Mouse (Mus musculus) lung, embryonic 15.5 days (tissue): ENCODE results near the gene Ncan. TPM values are rescaled to one million over a fixed set of nuclear protein-coding genes. Genes with fewer than 3 reads are reported as not detected.

Experiments used
- ATAC-seq: fragments of 200-750 bp; cut with Nextera tagmentation; 2 replicates; pipeline ENCODE4 v1.8.0; 2017; ENCODE audit warnings: moderate number of reproducible peaks, borderline replicate concordance; ENCODE audit not compliant: low FRiP score, low TSS enrichment; ENCODE audit errors: extremely low read depth
- H3K27ac ChIP-seq: fragments of 300-500 bp; sonication (generic); 2 replicates; pipeline ENCODE4 v1.5.1; 2015; ENCODE audit warnings: moderate library complexity, mild to moderate bottlenecking, inconsistent platforms
- H3K27me3 ChIP-seq: fragments of 300-500 bp; sonication (generic); 2 replicates; pipeline ENCODE4 v1.6.1; 2015; ENCODE audit warnings: inconsistent platforms
- H3K36me3 ChIP-seq: fragments of 300-500 bp; sonication (generic); 2 replicates; pipeline ENCODE4 v1.6.1; 2015; ENCODE audit warnings: inconsistent platforms
- H3K4me1 ChIP-seq: fragments of 300-500 bp; sonication (generic); 2 replicates; pipeline ENCODE4 v1.6.1; 2015; ENCODE audit warnings: inconsistent platforms
- H3K4me2 ChIP-seq: fragments of 300-500 bp; sonication (generic); 2 replicates; pipeline ENCODE4 v1.6.1; 2015; ENCODE audit warnings: inconsistent platforms, mild to moderate bottlenecking, moderate library complexity
- H3K4me3 ChIP-seq: fragments of 300-500 bp; sonication (generic); 2 replicates; pipeline ENCODE4 v1.5.1; 2015; ENCODE audit warnings: mild to moderate bottlenecking, inconsistent platforms
- H3K9ac ChIP-seq: fragments of 300-500 bp; sonication (generic); 2 replicates; pipeline ENCODE4 v1.6.1; 2015; ENCODE audit warnings: inconsistent platforms
- H3K9me3 ChIP-seq: fragments of 300-500 bp; sonication (generic); 2 replicates; pipeline ENCODE4 v1.6.1; 2016; ENCODE audit warnings: inconsistent platforms
- WGBS: fragments of 180-500 bp; shearing (Covaris S2); methylation state at CpG from one replicate; pipeline ENCODE4 v1.1.7; 2015; 5-methylcytosine and 5-hydroxymethylcytosine counted together
- polyA plus RNA-seq: library from polyadenylated mRNA; unstranded; fragments of >200 nt; fragmentation: Nextera tagmentation; extraction: Ambion mirVana; gene quantifications from 2 replicates; pipeline ENCODE4 v1.2.1, GENCODE M21; 2015

The Ncan gene
- polyA plus RNA-seq, 1 experiment from 2014 or later: 0.22 TPM

DNA sequence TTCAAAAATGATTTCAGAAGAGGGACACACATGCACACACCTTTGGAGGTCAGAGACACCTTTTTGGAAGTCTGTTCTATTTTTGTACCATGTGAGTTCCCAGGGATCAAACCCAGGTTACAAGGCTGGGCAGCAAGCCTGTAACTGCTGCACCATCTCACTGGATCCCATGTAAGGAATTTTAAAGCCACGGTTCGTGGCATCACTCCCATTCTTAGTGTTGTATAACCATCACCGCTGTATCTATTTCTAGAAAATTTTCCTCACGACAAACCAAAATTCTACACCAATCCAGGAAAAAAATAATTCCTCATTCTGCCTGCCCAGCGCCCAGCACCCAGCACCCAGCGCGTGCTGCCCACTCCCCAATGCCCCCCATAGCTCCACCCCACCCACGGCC, 21.4 kb downstream of the Ncan start:
- H3K4me2 ChIP-seq: no peak overlapping the region
- no peak overlapping the region for H3K4me3 ChIP-seq
- ATAC-seq: no peak
- H3K9me3 ChIP-seq: no peaks in the 10 kb centered on the region
- H3K27me3 ChIP-seq: 0 out of 2 replicates have a peak, but pooled peaks cover 3% of the 10 kb centered on the region
- no peaks in the 10 kb centered on the region for H3K36me3 ChIP-seq
- 63% methylated on average over 8 of the region's 8 CpGs for WGBS
- no peak overlapping the region for H3K27ac ChIP-seq
- no peaks in the 10 kb centered on the region for H3K4me1 ChIP-seq
- no peak overlapping the region for H3K9ac ChIP-seq

DNA sequence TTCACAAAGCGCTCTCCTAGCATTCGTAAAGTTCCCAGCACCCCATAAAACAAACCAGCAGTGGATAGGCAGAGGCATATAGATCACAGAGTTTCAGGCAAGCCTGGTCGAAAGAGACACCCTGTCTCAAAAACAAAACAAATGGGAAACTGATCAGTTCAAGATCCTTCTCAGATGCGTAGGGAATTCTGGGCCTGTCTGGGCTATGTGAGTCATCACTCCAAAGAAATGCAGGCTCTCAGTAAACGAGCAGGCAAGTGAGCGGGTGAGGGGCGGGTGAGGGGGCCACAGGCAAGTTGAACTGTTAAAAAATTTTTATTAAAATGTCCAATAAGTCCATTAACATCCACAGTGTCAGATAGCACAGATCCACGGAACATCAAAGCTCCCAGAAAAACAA, 27.9 kb downstream of the Ncan start:
- H3K27me3 ChIP-seq: peaks cover 42% of the 10 kb centered on the region
- H3K4me3 ChIP-seq: no peak overlapping the region
- no peak overlapping the region for H3K4me2 ChIP-seq
- 0 out of 2 replicates have a peak, but pooled peaks cover 3% of the 10 kb centered on the region for H3K4me1 ChIP-seq
- H3K9me3 ChIP-seq: no peaks in the 10 kb centered on the region
- H3K27ac ChIP-seq: no peak overlapping the region
- ATAC-seq: no peak
- no peak overlapping the region for H3K9ac ChIP-seq
- no peaks in the 10 kb centered on the region for H3K36me3 ChIP-seq
- WGBS: 46% methylated on average over 8 of the region's 8 CpGs

DNA sequence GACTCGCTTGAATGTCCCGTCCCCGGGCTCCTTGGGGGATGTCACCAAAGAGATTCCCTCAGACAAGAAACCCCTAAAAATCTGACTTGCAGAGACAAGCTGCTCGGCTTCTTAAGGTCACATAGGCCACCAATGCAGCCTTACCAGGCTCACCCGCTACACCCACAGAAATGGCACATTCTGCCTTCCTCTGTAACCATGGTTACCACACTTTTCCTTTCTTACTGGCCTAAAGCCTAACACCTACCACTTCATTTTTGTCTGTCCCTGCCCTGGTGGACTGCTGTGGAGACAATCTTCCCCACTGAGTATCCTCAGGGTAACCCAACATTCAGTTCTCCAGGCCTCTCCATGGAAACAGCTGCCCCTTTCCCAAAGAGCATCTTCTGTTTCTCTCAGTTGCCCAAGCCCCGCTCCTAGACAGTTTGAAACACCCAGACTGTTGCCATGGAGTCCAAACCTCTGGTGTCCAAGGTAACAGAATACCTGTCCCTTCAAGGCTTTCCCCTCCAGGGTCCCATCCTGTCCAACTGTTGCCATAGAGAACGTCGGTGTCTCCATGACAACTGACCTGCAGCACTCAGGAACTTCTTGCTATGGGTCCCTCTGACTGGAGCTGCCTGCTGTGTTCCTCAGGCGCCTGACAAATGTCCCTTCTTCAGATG, 31.2 kb downstream of the Ncan start:
- Histone ChIP-seq H3K9me3 (no peaks in the 10 kb centered on the region), H3K36me3 (no peaks in the 10 kb centered on the region), H3K9ac (no peak overlapping the region), H3K4me2 (no peak overlapping the region), H3K27ac (no peak overlapping the region), H3K4me1 (peaks cover 7% of the 10 kb centered on the region), H3K27me3 (peaks cover 74% of the 10 kb centered on the region), H3K4me3 (no peak overlapping the region)
- whole genome bisulfite sequencing: 52% methylated on average over 9 of the region's 9 CpGs
- no peak for ATAC-seq

DNA sequence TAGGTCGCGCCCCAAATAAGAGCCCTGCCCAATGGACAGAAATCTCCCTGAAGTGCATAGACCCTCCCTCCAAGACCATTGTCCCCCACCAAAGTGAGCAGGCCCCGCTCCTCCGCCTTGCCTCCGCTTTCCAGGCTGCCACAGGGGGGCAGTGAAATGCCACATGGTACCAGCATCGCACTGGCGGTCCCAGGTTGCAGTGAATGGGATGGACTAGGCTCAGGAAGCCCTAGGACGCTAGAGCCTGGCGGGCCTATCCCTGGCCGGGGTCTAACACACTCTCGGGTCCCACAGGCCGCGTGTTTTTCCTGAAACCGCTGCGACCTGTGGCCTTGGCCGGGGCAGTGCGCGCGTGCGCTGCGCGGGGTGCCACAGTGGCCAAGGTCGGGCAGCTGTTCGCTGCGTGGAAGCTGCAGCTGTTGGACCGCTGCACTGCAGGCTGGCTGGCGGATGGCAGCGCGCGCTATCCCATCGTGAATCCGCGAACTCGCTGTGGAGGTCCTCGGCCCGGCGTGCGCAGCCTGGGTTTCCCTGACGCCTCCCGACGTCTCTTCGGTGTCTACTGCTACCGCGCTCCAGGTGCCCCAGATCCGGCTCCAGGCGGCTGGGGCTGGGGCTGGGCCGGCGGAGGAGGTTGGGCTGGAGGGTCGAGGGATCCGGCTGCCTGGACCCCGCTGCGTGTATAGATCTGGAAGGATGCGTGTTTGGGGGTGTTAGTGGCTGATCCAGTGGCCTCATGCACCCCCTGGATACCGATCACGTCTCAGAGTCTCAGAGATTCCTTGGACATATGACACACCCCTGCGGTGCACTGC, 32.6 kb downstream of the Ncan start:
- peaks cover 82% of the 10 kb centered on the region for H3K27me3 ChIP-seq
- H3K36me3 ChIP-seq: no peaks in the 10 kb centered on the region
- no peak overlapping the region for H3K27ac ChIP-seq
- peak overlapping the region; percentile 28 for H3K4me3 ChIP-seq
- H3K4me1 ChIP-seq: peaks cover 21% of the 10 kb centered on the region
- ATAC-seq: peak; percentile 54
- H3K9ac ChIP-seq: no peak overlapping the region
- H3K9me3 ChIP-seq: no peaks in the 10 kb centered on the region
- H3K4me2 ChIP-seq: peak overlapping the region; percentile 53
- 5% methylated on average over 56 of the region's 56 CpGs for WGBS

DNA sequence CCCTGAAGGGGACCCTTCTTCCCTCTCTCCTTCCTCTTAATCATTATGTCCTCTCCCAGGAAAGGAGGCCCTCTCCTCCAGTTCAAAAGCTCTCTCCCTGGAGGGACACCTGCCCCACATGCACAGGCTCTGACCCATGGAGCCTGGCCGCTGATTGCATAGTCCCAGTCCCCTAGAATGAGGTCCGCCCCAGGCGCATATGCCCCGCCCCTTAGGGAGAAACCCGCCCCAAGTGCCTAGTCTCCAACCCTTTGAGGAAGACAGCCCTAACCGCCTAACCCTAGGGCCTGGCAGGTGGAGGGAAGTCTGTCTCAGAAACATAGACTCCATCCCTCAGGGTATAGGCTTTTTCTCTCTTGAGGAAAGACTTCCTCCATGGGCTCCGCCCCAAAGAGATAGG, 33.4 kb downstream of the Ncan start:
- H3K4me3 ChIP-seq: no peak overlapping the region
- H3K27me3 ChIP-seq: peaks cover 90% of the 10 kb centered on the region
- no peak overlapping the region for H3K9ac ChIP-seq
- H3K9me3 ChIP-seq: no peaks in the 10 kb centered on the region
- 7% methylated on average over 7 of the region's 7 CpGs for WGBS
- H3K36me3 ChIP-seq: no peaks in the 10 kb centered on the region
- H3K4me2 ChIP-seq: no peak overlapping the region
- peaks cover 21% of the 10 kb centered on the region for H3K4me1 ChIP-seq
- ATAC-seq: no peak
- H3K27ac ChIP-seq: no peak overlapping the region

DNA sequence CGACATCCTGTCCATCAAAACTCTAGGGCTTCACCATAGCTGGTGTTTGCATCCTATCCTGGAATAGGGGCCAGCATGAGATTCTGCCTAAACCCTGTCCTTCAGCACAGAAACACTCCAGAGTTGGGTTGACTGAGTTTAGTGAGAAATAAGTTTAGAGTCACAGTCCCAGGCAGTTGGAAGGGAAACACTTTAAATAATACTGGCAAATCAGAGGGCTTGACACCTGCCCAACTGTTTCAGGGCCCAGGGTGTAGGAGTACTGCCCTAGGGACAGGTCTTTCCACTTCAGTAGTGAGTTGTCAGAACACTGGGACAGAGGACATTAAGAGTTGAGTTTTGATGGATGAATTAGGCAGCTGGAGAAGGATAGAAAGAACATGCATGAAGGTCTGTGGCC, 34.5 kb downstream of the Ncan start:
- 50% methylated on average over 1 of the region's 1 CpGs for WGBS
- H3K27ac ChIP-seq: no peak overlapping the region

DNA sequence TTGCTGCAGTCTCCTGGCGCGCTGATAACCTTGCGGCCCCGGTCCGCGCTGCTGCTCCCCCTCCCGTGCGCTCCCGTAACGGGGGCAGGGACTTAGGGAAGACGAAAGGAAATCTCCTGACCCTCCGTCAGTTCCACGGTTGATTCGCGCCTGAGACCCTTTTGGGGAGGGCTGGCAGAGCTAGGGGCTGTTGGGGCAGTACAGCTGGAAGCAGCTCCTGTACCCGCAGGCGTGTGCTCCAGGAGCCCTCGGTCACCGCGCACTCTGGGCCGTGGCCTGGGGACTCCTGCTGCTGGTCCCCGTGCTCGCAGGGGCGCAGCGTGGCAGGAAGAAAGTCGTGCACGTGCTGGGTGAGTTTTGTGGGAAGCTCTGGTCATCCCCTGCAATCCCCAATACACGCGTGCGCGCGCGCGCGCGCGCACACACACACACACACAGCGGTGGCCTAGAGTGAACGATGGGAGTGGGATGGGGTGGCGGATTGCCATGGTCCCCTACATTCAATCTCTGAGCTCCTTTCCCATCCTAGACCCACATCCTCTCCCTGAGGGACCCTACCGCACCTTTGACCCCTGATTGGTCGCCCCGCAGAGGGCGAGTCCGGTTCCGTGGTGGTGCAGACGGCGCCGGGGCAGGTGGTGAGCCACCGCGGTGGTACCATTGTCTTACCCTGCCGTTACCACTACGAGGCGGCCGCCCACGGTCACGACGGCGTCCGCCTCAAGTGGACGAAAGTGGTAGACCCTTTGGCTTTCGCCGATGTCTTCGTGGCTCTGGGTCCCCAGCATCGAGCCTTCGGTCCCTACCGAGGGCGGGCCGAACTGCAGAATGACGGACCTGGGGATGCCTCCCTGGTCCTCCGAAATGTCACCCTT, 36.2 kb downstream of the Ncan start:
- H3K4me2 ChIP-seq: peak overlapping the region; percentile 62
- no peak for ATAC-seq
- H3K9ac ChIP-seq: no peak overlapping the region
- no peak overlapping the region for H3K27ac ChIP-seq
- 2% methylated on average over 71 of the region's 71 CpGs for WGBS
- H3K4me3 ChIP-seq: peak overlapping the region; percentile 32
- H3K36me3 ChIP-seq: no peaks in the 10 kb centered on the region
- H3K9me3 ChIP-seq: no peaks in the 10 kb centered on the region
- H3K4me1 ChIP-seq: peaks cover 21% of the 10 kb centered on the region
- H3K27me3 ChIP-seq: peaks cover 81% of the 10 kb centered on the region

More for the DNA sequence above, 34.5 kb downstream of the Ncan start:
- no peak overlapping the region for H3K4me2 ChIP-seq
- H3K9ac ChIP-seq: no peak overlapping the region
- peaks cover 21% of the 10 kb centered on the region for H3K4me1 ChIP-seq
- H3K36me3 ChIP-seq: no peaks in the 10 kb centered on the region
- H3K4me3 ChIP-seq: no peak overlapping the region
- ATAC-seq: no peak
- peaks cover 97% of the 10 kb centered on the region for H3K27me3 ChIP-seq
- H3K9me3 ChIP-seq: no peaks in the 10 kb centered on the region

DNA sequence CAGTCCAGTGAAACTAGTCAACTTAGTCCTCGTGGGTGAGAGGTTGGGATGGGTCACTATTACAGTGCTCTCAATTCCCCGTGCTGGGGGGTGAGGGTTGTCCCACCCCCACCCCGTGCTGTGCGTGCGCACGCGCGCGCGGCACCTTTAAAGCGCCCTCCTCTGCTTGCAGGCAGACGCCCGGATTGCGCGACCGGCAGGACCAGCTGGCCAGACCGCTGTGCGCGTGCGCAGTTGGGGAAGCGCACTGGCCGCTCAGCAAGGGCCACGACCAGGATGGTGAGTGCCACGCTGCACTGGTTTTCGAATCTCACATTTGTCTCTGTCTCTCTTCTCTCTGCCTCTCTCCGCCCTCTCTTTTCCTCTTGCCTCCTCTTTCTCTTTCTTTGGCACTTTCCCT, 37.4 kb downstream of the Ncan start, which contains the start of gene Hapln4:
TSS of gene Hapln4 (plus strand) at position 173 of the 400 bp plus-strand sequence.
- no peaks in the 10 kb centered on the region for H3K36me3 ChIP-seq
- H3K4me1 ChIP-seq: peaks cover 21% of the 10 kb centered on the region
- H3K27ac ChIP-seq: no peak within 1 kb of the TSS
- no peaks in the 10 kb centered on the region for H3K9me3 ChIP-seq
- peaks cover 69% of the 10 kb centered on the region for H3K27me3 ChIP-seq
- H3K4me2 ChIP-seq: peak within 1 kb of the TSS; percentile 62
- no peak; the same call in 1 of the 2 replicates for ATAC-seq
- H3K9ac ChIP-seq: no peak within 1 kb of the TSS
- peak within 1 kb of the TSS; percentile 32 for H3K4me3 ChIP-seq
- WGBS: under 1% methylated on average over 26 of the region's 26 CpGs

DNA sequence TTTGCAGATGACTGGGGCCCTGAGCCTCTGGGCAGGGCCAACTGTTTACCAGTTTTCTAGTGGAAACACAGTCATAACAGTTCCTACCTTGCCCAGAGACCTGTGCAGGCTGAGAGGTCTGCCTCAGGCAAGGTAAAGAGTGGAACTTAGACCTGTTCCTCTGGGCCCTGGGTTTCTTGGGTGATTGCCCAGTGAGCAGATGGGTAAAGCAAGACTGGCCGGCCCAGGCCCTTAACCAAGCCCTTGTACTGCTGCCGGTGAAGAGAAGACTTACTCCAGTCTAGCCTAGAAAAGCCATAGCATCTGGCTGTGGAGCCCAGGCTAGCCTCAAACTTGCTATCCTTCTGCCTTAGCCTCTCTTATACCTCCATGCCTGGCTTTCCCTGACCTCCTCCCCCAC, 38.7 kb downstream of the Ncan start:
- 80% methylated on average over 2 of the region's 2 CpGs for WGBS
- H3K4me2 ChIP-seq: no peak overlapping the region
- H3K4me1 ChIP-seq: peaks cover 18% of the 10 kb centered on the region
- H3K9me3 ChIP-seq: no peaks in the 10 kb centered on the region
- H3K27me3 ChIP-seq: peaks cover 56% of the 10 kb centered on the region
- H3K4me3 ChIP-seq: no peak overlapping the region
- no peak overlapping the region for H3K9ac ChIP-seq
- no peaks in the 10 kb centered on the region for H3K36me3 ChIP-seq
- H3K27ac ChIP-seq: no peak overlapping the region
- ATAC-seq: no peak

DNA sequence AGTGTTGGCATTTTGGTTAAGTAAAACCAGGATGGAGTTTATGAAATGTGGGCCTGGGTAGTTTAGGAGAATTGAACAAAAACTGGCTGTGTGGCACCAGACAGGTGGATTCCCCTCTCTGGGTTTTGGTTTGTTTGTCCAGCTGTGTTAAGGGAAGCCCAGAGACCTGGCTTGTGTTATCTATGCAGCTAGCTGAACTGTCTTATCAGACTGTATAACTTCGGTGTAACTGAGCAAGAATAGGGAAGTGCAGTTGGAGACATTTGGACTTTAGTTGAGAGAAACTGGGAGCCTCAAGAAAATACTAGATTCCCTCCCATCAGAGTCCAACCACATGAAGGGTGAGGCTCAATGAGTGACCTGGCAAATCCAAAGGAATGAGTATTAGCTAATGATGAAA, 47.0 kb downstream of the Ncan start:
- no peak overlapping the region for H3K27ac ChIP-seq
- H3K27me3 ChIP-seq: no peaks in the 10 kb centered on the region
- no peak for ATAC-seq
- no peak overlapping the region for H3K4me2 ChIP-seq
- H3K9ac ChIP-seq: no peak overlapping the region
- H3K9me3 ChIP-seq: no peaks in the 10 kb centered on the region
- WGBS: 63% methylated on average over 1 of the region's 1 CpGs
- H3K36me3 ChIP-seq: peaks cover 16% of the 10 kb centered on the region; the same call in 1 of the 2 replicates
- peaks cover 8% of the 10 kb centered on the region for H3K4me1 ChIP-seq
- H3K4me3 ChIP-seq: no peak overlapping the region

DNA sequence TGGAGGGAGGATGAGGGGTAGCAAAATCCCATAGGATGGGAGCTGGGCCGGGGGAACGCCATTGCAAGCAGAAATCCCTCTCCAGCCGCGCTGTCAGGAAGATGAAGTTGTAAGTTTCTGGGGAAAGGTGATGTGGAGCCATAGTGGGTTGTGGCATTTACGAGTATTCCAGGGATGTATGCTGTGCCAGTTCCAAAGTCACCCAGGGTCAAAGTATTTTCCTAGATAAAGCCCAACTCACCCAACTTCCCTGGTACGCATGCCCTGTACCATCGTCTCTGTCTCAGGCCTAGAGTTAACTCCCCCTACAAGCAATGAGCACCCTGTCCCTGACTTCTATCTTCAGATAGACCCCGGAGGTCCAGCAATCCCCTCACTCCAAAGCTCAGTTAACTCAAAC, 47.6 kb downstream of the Ncan start:
- peak overlapping the region; percentile 58 for H3K4me2 ChIP-seq
- H3K9ac ChIP-seq: no peak overlapping the region
- ATAC-seq: no peak
- peaks cover 8% of the 10 kb centered on the region for H3K4me1 ChIP-seq
- no peaks in the 10 kb centered on the region for H3K27me3 ChIP-seq
- no peak overlapping the region for H3K27ac ChIP-seq
- H3K9me3 ChIP-seq: no peaks in the 10 kb centered on the region
- WGBS: 56% methylated on average over 8 of the region's 8 CpGs
- peak overlapping the region; percentile 18 for H3K4me3 ChIP-seq
- H3K36me3 ChIP-seq: peaks cover 18% of the 10 kb centered on the region; the same call in 1 of the 2 replicates
